Mouse (Mus musculus) stomach, postnatal 0 days (tissue): ENCODE measurements at regions not wholly inside any gene's neighbourhood (a gene's known extent, or its start where the extent isn't known, plus 50 kb on each side); places are given as distances from the start of the nearest gene placed in this dataset.

Experiments used
- CTCF ChIP-seq: IDR thresholded peaks from 2 replicates; pipeline ENCODE4 v1.5.1; 2016; ENCODE audit warnings: antibody characterized with exemption, low read depth, mild to moderate bottlenecking, moderate library complexity
- EP300 ChIP-seq: optimal IDR thresholded peaks from 2 replicates; pipeline ENCODE3; 2016; ENCODE audit warnings: antibody characterized with exemption

DNA sequence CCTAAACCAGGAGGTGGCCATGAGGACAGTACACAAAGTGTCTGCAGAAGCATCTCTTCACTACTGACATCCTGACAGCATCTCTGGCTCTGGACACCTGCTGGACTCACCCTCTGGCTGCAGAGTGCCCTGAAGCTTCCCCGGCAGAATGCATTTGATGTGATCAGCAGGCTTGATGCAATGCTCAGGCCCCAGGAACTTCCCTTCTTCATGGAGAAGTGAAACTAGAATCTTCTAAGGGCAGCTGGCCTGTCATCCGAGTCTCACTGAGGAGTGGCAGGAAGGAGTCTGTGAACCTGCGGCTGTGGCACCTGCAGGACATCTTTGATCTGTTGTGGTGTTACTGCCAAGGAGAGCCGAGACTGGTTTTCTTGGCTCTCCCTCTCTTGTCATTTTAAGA lies 116.2 kb downstream of the Nucb2 start:
- TF ChIP-seq CTCF (no peak), EP300 (no peak)
